Mouse (Mus musculus) midbrain, embryonic 10.5 days (tissue): ENCODE results near the gene Ptprg. TPM values are rescaled to one million over a fixed set of nuclear protein-coding genes. Genes with fewer than 3 reads are reported as not detected.

Experiments used
- DNase-seq: peaks from one replicate; pipeline ENCODE4 v3.0.0-alpha.2; 2017; ENCODE audit warnings: low spot score
- H3K27ac ChIP-seq: fragments of 300-500 bp; sonication (generic); replicated peaks from 2 replicates; pipeline ENCODE4 v1.5.1; 2016; ENCODE audit warnings: mild to moderate bottlenecking
- H3K27me3 ChIP-seq: fragments of 300-500 bp; sonication (generic); 2 replicates; pipeline ENCODE4 v1.6.1; 2016; ENCODE audit warnings: low read depth, mild to moderate bottlenecking; ENCODE audit not compliant: poor library complexity, severe bottlenecking
- H3K36me3 ChIP-seq: fragments of 300-500 bp; sonication (generic); 2 replicates; pipeline ENCODE4 v1.6.1; 2016; ENCODE audit warnings: mild to moderate bottlenecking, moderate library complexity
- H3K4me1 ChIP-seq: fragments of 300-500 bp; sonication (generic); 2 replicates; pipeline ENCODE4 v1.6.1; 2016
- H3K4me3 ChIP-seq: fragments of 300-500 bp; sonication (generic); 2 replicates; pipeline ENCODE4 v1.5.1; 2016; ENCODE audit warnings: mild to moderate bottlenecking, moderate library complexity
- H3K9me3 ChIP-seq: fragments of 300-500 bp; sonication (generic); replicated peaks from 2 replicates; pipeline ENCODE4 v1.6.1; 2016; ENCODE audit warnings: mild to moderate bottlenecking
- WGBS: fragments of 180-500 bp; shearing (Covaris S2); methylation state at CpG from one replicate; pipeline ENCODE4 v1.1.7; 2016; 5-methylcytosine and 5-hydroxymethylcytosine counted together
- polyA plus RNA-seq: library from polyadenylated mRNA; unstranded; fragments of >200 nt; fragmentation: Nextera tagmentation; extraction: Ambion mirVana; gene quantifications from 2 replicates; pipeline ENCODE4 v1.2.1, GENCODE M21; 2016

The Ptprg gene
- polyA plus RNA-seq, 1 experiment from 2014 or later, result 34.8 TPM

GRCm38 (mm10) chr14:11732376-11732775 lies 179.0 kb downstream of the Ptprg start:
- Histone ChIP-seq H3K36me3 (no peaks in the 10 kb centered on the region), H3K4me3 (no peak overlapping the region), H3K27me3 (no peaks in the 10 kb centered on the region), H3K27ac (no peak overlapping the region), H3K9me3 (no peaks in the 10 kb centered on the region), H3K4me1 (peaks cover 4% of the 10 kb centered on the region)
- DNase-seq, result no peak

GRCm38 (mm10) chr14:11743726-11744125 lies 190.4 kb downstream of the Ptprg start:
- WGBS, result 87% methylated on average over 1 of the region's 1 CpGs

GRCm38 (mm10) chr14:11752678-11753077 lies 199.3 kb downstream of the Ptprg start:
- no peaks in the 10 kb centered on the region for H3K9me3 ChIP-seq
- H3K4me3 ChIP-seq, result no peak overlapping the region
- no peaks in the 10 kb centered on the region for H3K27me3 ChIP-seq
- H3K4me1 ChIP-seq, result peaks cover 15% of the 10 kb centered on the region
- H3K36me3 ChIP-seq, result no peaks in the 10 kb centered on the region
- no peak overlapping the region for H3K27ac ChIP-seq
- 91% methylated on average over 8 of the region's 8 CpGs for WGBS
- DNase-seq, result no peak

More at GRCm38 (mm10) chr14:11743726-11744125, 190.4 kb downstream of the Ptprg start:
- no peaks in the 10 kb centered on the region for H3K9me3 ChIP-seq
- no peak overlapping the region for H3K4me3 ChIP-seq
- H3K27me3 ChIP-seq, result no peaks in the 10 kb centered on the region
- H3K36me3 ChIP-seq, result no peaks in the 10 kb centered on the region
- H3K4me1 ChIP-seq, result no peaks in the 10 kb centered on the region
- no peak for DNase-seq
- no peak overlapping the region for H3K27ac ChIP-seq

GRCm38 (mm10) chr14:11754656-11755055 lies 201.3 kb downstream of the Ptprg start:
- no peaks in the 10 kb centered on the region for H3K9me3 ChIP-seq
- peaks cover 15% of the 10 kb centered on the region for H3K4me1 ChIP-seq
- H3K4me3 ChIP-seq, result no peak overlapping the region
- DNase-seq, result no peak
- H3K27me3 ChIP-seq, result no peaks in the 10 kb centered on the region
- no peak overlapping the region for H3K27ac ChIP-seq
- WGBS, result 79% methylated on average over 4 of the region's 4 CpGs
- no peaks in the 10 kb centered on the region for H3K36me3 ChIP-seq

- Histone ChIP-seq H3K36me3 (no peaks in the 10 kb centered on the region), H3K4me1 (peaks cover 18% of the 10 kb centered on the region), H3K27ac (no peak overlapping the region), H3K9me3 (no peaks in the 10 kb centered on the region), H3K4me3 (no peak overlapping the region), H3K27me3 (no peaks in the 10 kb centered on the region)
- 90% methylated on average over 6 of the region's 6 CpGs for WGBS
- DNase-seq, result no peak
Measured at GRCm38 (mm10) chr14:11758185-11758584, 204.9 kb downstream of the Ptprg start.

- Histone ChIP-seq H3K9me3 (no peaks in the 10 kb centered on the region), H3K27ac (no peak overlapping the region), H3K4me1 (peaks cover 10% of the 10 kb centered on the region; the same call in 1 of the 2 replicates), H3K36me3 (no peaks in the 10 kb centered on the region), H3K4me3 (no peak overlapping the region), H3K27me3 (no peaks in the 10 kb centered on the region)
- no peak for DNase-seq
- 87% methylated on average over 1 of the region's 1 CpGs for WGBS
Measured at GRCm38 (mm10) chr14:11759356-11759755, 206.0 kb downstream of the Ptprg start.

- Histone ChIP-seq H3K27ac (no peak overlapping the region), H3K9me3 (no peaks in the 10 kb centered on the region), H3K36me3 (no peaks in the 10 kb centered on the region), H3K27me3 (no peaks in the 10 kb centered on the region), H3K4me1 (peaks cover 24% of the 10 kb centered on the region), H3K4me3 (no peak overlapping the region)
- DNase-seq, result no peak
- 72% methylated on average over 7 of the region's 7 CpGs for WGBS
Measured at GRCm38 (mm10) chr14:11762995-11763394, 209.7 kb downstream of the Ptprg start.

GRCm38 (mm10) chr14:11772736-11773135 lies 219.4 kb downstream of the Ptprg start:
- no peaks in the 10 kb centered on the region for H3K27me3 ChIP-seq
- H3K36me3 ChIP-seq, result no peaks in the 10 kb centered on the region
- H3K9me3 ChIP-seq, result no peaks in the 10 kb centered on the region
- no peak for DNase-seq
- H3K4me1 ChIP-seq, result peaks cover 43% of the 10 kb centered on the region
- H3K4me3 ChIP-seq, result no peak overlapping the region
- H3K27ac ChIP-seq, result no peak overlapping the region
- 78% methylated on average over 5 of the region's 5 CpGs for WGBS

GRCm38 (mm10) chr14:11774476-11775037 lies 221.2 kb downstream of the Ptprg start:
- H3K9me3 ChIP-seq, result no peaks in the 10 kb centered on the region
- 51% methylated on average over 4 of the region's 4 CpGs for WGBS
- H3K27me3 ChIP-seq, result no peaks in the 10 kb centered on the region
- no peak overlapping the region for H3K27ac ChIP-seq
- DNase-seq, result no peak
- H3K4me3 ChIP-seq, result no peak overlapping the region
- H3K4me1 ChIP-seq, result peaks cover 39% of the 10 kb centered on the region
- no peaks in the 10 kb centered on the region for H3K36me3 ChIP-seq

GRCm38 (mm10) chr14:11775204-11775603 lies 221.9 kb downstream of the Ptprg start:
- H3K4me3 ChIP-seq, result peak overlapping the region; percentile 25
- peak; percentile 58 for DNase-seq
- no peaks in the 10 kb centered on the region for H3K27me3 ChIP-seq
- peak overlapping the region; percentile 77 for H3K27ac ChIP-seq
- peaks cover 39% of the 10 kb centered on the region for H3K4me1 ChIP-seq
- WGBS, result 10% methylated on average over 11 of the region's 11 CpGs
- no peaks in the 10 kb centered on the region for H3K9me3 ChIP-seq
- no peaks in the 10 kb centered on the region for H3K36me3 ChIP-seq

- peaks cover 34% of the 10 kb centered on the region for H3K4me1 ChIP-seq
- no peak for DNase-seq
- H3K36me3 ChIP-seq, result no peaks in the 10 kb centered on the region
- H3K4me3 ChIP-seq, result no peak overlapping the region
- peak overlapping the region; percentile 77 for H3K27ac ChIP-seq
- H3K9me3 ChIP-seq, result no peaks in the 10 kb centered on the region
- no peaks in the 10 kb centered on the region for H3K27me3 ChIP-seq
- 75% methylated on average over 6 of the region's 6 CpGs for WGBS
Measured at GRCm38 (mm10) chr14:11775951-11776495, 222.7 kb downstream of the Ptprg start.

- Histone ChIP-seq H3K36me3 (no peaks in the 10 kb centered on the region), H3K4me1 (peaks cover 28% of the 10 kb centered on the region), H3K9me3 (no peaks in the 10 kb centered on the region), H3K27me3 (no peaks in the 10 kb centered on the region), H3K27ac (no peak overlapping the region), H3K4me3 (no peak overlapping the region)
- 92% methylated on average over 6 of the region's 6 CpGs for WGBS
- DNase-seq, result no peak
Measured at GRCm38 (mm10) chr14:11776566-11776965, 223.2 kb downstream of the Ptprg start.

GRCm38 (mm10) chr14:11791190-11791589 lies 237.9 kb downstream of the Ptprg start:
- H3K27me3 ChIP-seq, result no peaks in the 10 kb centered on the region
- DNase-seq, result no peak
- H3K4me3 ChIP-seq, result no peak overlapping the region
- H3K27ac ChIP-seq, result no peak overlapping the region
- no peaks in the 10 kb centered on the region for H3K9me3 ChIP-seq
- H3K4me1 ChIP-seq, result no peaks in the 10 kb centered on the region
- WGBS, result 84% methylated on average over 4 of the region's 4 CpGs
- H3K36me3 ChIP-seq, result no peaks in the 10 kb centered on the region
